9 mouse cellular contexts compared by ENCODE assay signal in the genomic region with DNA sequence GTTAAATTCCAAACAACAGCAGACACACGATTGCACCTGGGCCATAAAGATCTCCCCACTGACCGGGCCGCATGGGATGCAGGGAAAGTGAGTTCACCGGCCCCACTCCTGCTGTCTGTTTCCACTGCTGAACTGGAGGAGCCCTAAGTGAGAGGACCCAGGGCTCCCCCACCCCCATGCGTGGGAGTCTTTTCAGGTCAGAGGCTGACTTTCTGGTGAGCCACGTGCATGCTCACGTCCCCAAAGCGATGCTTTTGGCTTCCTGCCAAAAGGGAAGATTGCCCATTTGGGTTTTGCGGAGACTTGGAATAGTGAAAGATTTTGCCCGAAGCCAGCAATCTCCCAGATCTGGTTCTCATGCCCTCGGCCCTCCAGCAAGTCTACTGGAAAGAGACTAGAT. TPM values are rescaled to one million over a fixed set of nuclear protein-coding genes. Genes with fewer than 3 reads are reported as not detected.
DNase-seq lines count a peak whose midpoint lies in the region; ATAC-seq and TF ChIP-seq lines count a peak whose summit lies in the region.
"Had no signal": no experiment of that assay in that cellular context is flagged by ENCODE, and none has a peak within 500 bp of the region (broad histone marks: within the 10 kb centered on the region; RNA-seq: fewer than 3 reads in every experiment).

No protein-coding gene starts in this region.

- 0 out of 2 replicates have a peak, but pooled peaks cover 5% of the 10 kb centered on the region for H3K27me3 ChIP-seq in lung, embryonic 14.5 days (ENCODE audit: insufficient read depth, low read length)
- H3K27me3 ChIP-seq in embryonic facial prominence, embryonic 14.5 days (replicated peaks; ENCODE audit: control insufficient read depth, insufficient read depth, low read length) = peaks cover 10% of the 10 kb centered on the region

- peak; percentile 52 to 72 for DNase-seq in cerebellum, postnatal 14 days
- no peak for DNase-seq in cerebellum, adult 11-12 months
- peak; percentile 78 for DNase-seq in lung, embryonic 14.5 days
- no peak for DNase-seq in lung, postnatal 14 days
- peak; percentile 64 for DNase-seq in embryonic facial prominence, embryonic 14.5 days (ENCODE audit: low spot score)
- DNase-seq in kidney, postnatal 4 days = peak; percentile 53 to 68
- DNase-seq in adrenal gland, adult 2 months = no peak

- WGBS in lung, embryonic 14.5 days = 12% methylated on average over 11 of the region's 11 CpGs
- WGBS in embryonic facial prominence, embryonic 14.5 days = 9% methylated on average over 11 of the region's 11 CpGs

- ATAC-seq in lung, embryonic 14.5 days (ENCODE audit: insufficient read depth) = no peak
- ATAC-seq in embryonic facial prominence, embryonic 14.5 days (ENCODE audit: low read depth) = no peak
- ATAC-seq in monocyte, adult 5-6 weeks (replicated peaks; ENCODE audit: insufficient number of reproducible peaks, low FRiP score, low TSS enrichment, poor library complexity, severe bottlenecking) = no peak

- H3K36me3 ChIP-seq in lung, embryonic 14.5 days (ENCODE audit: insufficient read depth) = no peaks in the 10 kb centered on the region
- H3K36me3 ChIP-seq in embryonic facial prominence, embryonic 14.5 days (ENCODE audit: control insufficient read depth, insufficient read depth, low read length) = no peaks in the 10 kb centered on the region

- no peak overlapping the region for H3K27ac ChIP-seq in lung, embryonic 14.5 days (ENCODE audit: low read depth)
- H3K27ac ChIP-seq in embryonic facial prominence, embryonic 14.5 days (replicated peaks; ENCODE audit: low read depth, low read length) = no peak overlapping the region

- H3K9me3 ChIP-seq in lung, embryonic 14.5 days (ENCODE audit: low read depth, low read length) = no peaks in the 10 kb centered on the region
- H3K9me3 ChIP-seq in embryonic facial prominence, embryonic 14.5 days (ENCODE audit: control insufficient read depth, low read length) = no peaks in the 10 kb centered on the region

- peak overlapping the region; percentile 33 for H3K4me2 ChIP-seq in lung, embryonic 14.5 days
- H3K4me2 ChIP-seq in embryonic facial prominence, embryonic 14.5 days (ENCODE audit: low read depth, low read length) = peak overlapping the region; percentile 47

- H3K4me3 ChIP-seq in lung, embryonic 14.5 days (ENCODE audit: low read depth, low read length) = no peak overlapping the region
- H3K4me3 ChIP-seq in embryonic facial prominence, embryonic 14.5 days (ENCODE audit: low read depth, low read length) = 0 out of 2 replicates have a peak overlapping the region, but pooled peaks have one; percentile 3
- H3K4me3 ChIP-seq: erythroblast, embryonic 14.5 days had no signal

- H3K9ac ChIP-seq in lung, embryonic 14.5 days = no peak overlapping the region
- peak overlapping the region; percentile 9; the same call in 1 of the 2 replicates for H3K9ac ChIP-seq in embryonic facial prominence, embryonic 14.5 days (ENCODE audit: low read depth, low read length)

- peaks cover 29% of the 10 kb centered on the region for H3K4me1 ChIP-seq in lung, embryonic 14.5 days (ENCODE audit: insufficient read depth)
- peaks cover 32% of the 10 kb centered on the region for H3K4me1 ChIP-seq in embryonic facial prominence, embryonic 14.5 days (ENCODE audit: control insufficient read depth, insufficient read depth, low read length)

- no peak for TF ChIP-seq CTCF in lung, embryonic 14.5 days (IDR thresholded peaks at IDR 0.05; ENCODE audit: low read depth)

RNA-seq across cellular contexts. Expression of a gene that starts 2.7 kb away (rescaled TPM):
- 7.9 and 9.3 TPM in 2 replicates for polyA plus RNA-seq in lung, embryonic 14.5 days (2014; fragmentation: Nextera tagmentation; extraction: Ambion mirVana)
- 12.7 and 16.7 TPM in 2 replicates for polyA plus RNA-seq in embryonic facial prominence, embryonic 14.5 days (2014; fragmentation: Nextera tagmentation; extraction: Ambion mirVana)
- total RNA-seq in monocyte, adult 5-6 weeks (2017) = not detected in 3 replicates
- 1 to 10 TPM; 1.4 to 5.3 TPM for total RNA-seq in adrenal gland, adult 2 months (2021)
- polyA plus RNA-seq in adrenal gland, adult 2 months (2012; rRNA removed) = 0.57 and 1.2 TPM in 2 replicates
- polyA plus RNA-seq: erythroblast, embryonic 14.5 days had no signal

Comparison
In these comparisons a context has a peak if more than half of its experiments do, and no peak if none do; other contexts are left out.
1. DNase-seq: peak in cerebellum, postnatal 14 days (2 of 2), lung, embryonic 14.5 days (single experiment), embryonic facial prominence, embryonic 14.5 days (single experiment) and kidney, postnatal 4 days (2 of 2); none in cerebellum, adult 11-12 months (single experiment), lung, postnatal 14 days (single experiment) and adrenal gland, adult 2 months (single experiment).